Mouse (Mus musculus): ENCODE measurements at regions not wholly inside any gene's neighbourhood (a gene's known extent, or its start where the extent isn't known, plus 50 kb on each side); places are given as distances from the start of the nearest gene placed in this dataset.

GRCm38 (mm10) chr3:36743399-36743798 is 53.4 kb upstream of the Trpc3 start:
- no peak for DNase-seq (ENCODE audit: low read depth, low spot score)

- no peak for DNase-seq (ENCODE audit: low read depth, low spot score)
Measured at GRCm38 (mm10) chr3:36754358-36754950, 64.5 kb upstream of the Trpc3 start.

GRCm38 (mm10) chr3:36762065-36762653 is 72.2 kb upstream of the Trpc3 start:
- DNase-seq (ENCODE audit: low read depth, low spot score): no peak

GRCm38 (mm10) chr3:36762847-36763246 is 72.9 kb upstream of the Trpc3 start:
- peak; percentile 15 for DNase-seq (ENCODE audit: low read depth, low spot score)

- DNase-seq (ENCODE audit: low read depth, low spot score): peak; percentile 30
Measured at GRCm38 (mm10) chr3:36764741-36765140, 74.8 kb upstream of the Trpc3 start.

GRCm38 (mm10) chr3:36770096-36770495 is 80.1 kb upstream of the Trpc3 start:
- DNase-seq (ENCODE audit: low read depth, low spot score): no peak

GRCm38 (mm10) chr3:36771011-36771410 is 81.0 kb upstream of the Trpc3 start:
- no peak for DNase-seq (ENCODE audit: low read depth, low spot score)

- DNase-seq (ENCODE audit: low read depth, low spot score): no peak
Measured at GRCm38 (mm10) chr3:36774023-36774422, 84.1 kb upstream of the Trpc3 start.

GRCm38 (mm10) chr3:36778448-36778847 is 84.5 kb upstream of the 4932438A13Rik start:
- no peak for DNase-seq (ENCODE audit: low read depth, low spot score)

GRCm38 (mm10) chr3:36786581-36786980 is 76.3 kb upstream of the 4932438A13Rik start:
- DNase-seq (ENCODE audit: low read depth, low spot score): no peak

GRCm38 (mm10) chr3:36790245-36790644 is 72.7 kb upstream of the 4932438A13Rik start:
- no peak for DNase-seq (ENCODE audit: low read depth, low spot score)

GRCm38 (mm10) chr3:36797025-36797424 is 65.9 kb upstream of the 4932438A13Rik start:
- DNase-seq (ENCODE audit: low read depth, low spot score): no peak

- DNase-seq (ENCODE audit: low read depth, low spot score): no peak
Measured at GRCm38 (mm10) chr3:36798160-36798823, 64.6 kb upstream of the 4932438A13Rik start.

- DNase-seq (ENCODE audit: low read depth, low spot score): no peak
Measured at GRCm38 (mm10) chr3:36810528-36810927, 52.4 kb upstream of the 4932438A13Rik start.
